Mouse (Mus musculus) heart, postnatal 0 days (tissue): ENCODE measurements at regions not wholly inside any gene's neighbourhood (a gene's known extent, or its start where the extent isn't known, plus 50 kb on each side); places are given as distances from the start of the nearest gene placed in this dataset.

ENCODE experiments used
- CTCF ChIP-seq: IDR thresholded peaks from 2 replicates; pipeline ENCODE4 v1.5.1; 2016; ENCODE audit warnings: antibody characterized with exemption, control low read depth, low read depth
- EP300 ChIP-seq: IDR thresholded peaks from 2 replicates; pipeline ENCODE4 v1.6.1; 2016; ENCODE audit warnings: antibody characterized with exemption, low read depth

GRCm38 (mm10) chr7:111355088-111355656 is 272.3 kb upstream of the Eif4g2 start:
- TF ChIP-seq EP300 (no peak), CTCF (no peak)
